Mouse (Mus musculus) frontal cortex, adult (tissue): ENCODE data around the gene Il1rap.
A peak's percentile ranks its signal among the peaks of the same experiment; 100 is the strongest.

Source experiments
- ATAC-seq: cut with Nextera tagmentation; 2 replicates; pipeline ENCODE4 v1.9.2; 2017; ENCODE audit warnings: mild to moderate bottlenecking, moderate library complexity, mixed read lengths; ENCODE audit not compliant: low TSS enrichment

The Il1rap gene

DNA sequence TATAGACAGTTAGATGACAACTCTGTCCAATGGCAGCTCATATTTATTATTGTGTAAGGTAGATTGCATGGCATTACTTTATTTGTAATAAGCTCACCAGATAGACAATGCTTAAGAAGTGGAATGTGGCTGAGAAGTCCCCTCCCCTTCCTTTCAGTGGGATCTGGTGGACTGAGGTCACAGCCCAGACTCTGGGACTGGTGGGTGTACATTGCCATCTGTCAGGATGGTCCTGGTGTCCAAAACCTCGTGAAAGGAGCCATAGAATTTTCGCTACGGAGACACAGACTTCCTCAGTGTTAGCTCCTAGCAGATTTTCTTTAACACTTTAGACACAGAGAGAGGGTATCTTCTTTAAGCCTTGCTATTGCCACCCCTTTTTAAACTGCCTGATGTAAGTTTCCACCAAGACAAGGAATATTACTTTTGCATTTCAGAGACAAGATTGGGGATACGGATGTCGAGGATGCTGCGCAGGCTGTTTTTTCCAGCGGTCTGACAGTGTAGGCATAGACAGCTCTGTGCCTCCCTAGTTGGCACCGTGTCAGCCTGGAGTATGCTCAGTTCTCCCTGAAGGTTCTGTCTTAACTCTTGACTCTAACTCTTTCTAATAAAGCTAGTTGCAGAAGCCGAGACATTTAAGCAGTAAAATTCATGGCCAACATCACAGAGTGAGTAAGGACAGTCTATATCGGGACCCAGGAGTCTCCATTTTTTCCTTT, 31.2 kb downstream of the Il1rap start:
- peak; percentile 86 for ATAC-seq

- ATAC-seq: no peak
Measured at GRCm38 (mm10) chr16:26623141-26623540, 41.6 kb downstream of the Il1rap start.

DNA sequence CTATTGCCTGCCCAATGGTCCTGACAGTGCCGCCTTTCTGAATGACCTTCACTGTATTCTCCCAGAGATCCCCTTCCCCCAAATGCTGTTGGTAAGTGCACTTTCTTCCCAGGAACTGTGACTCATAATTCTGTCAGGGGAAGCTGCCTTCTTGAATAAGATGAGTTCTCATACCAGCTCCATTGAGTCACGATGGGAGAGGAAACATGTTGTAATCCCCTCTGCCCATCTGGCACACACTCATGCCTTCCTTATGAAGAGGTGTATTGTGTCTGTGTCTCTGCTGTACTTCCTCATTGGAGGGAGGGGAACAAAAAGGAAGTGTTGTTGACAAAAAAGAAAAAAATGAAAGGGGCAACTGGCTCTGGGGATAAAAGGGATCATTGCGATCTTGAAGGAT, 44.6 kb downstream of the Il1rap start:
- no peak for ATAC-seq

- ATAC-seq: peak; percentile 72
Measured at GRCm38 (mm10) chr16:26634800-26635199, 53.3 kb downstream of the Il1rap start.

GRCm38 (mm10) chr16:26643077-26643476, 61.6 kb downstream of the Il1rap start:
- no peak for ATAC-seq

- no peak for ATAC-seq
Measured at GRCm38 (mm10) chr16:26646066-26646465, 64.6 kb downstream of the Il1rap start.

GRCm38 (mm10) chr16:26647036-26647435, 65.5 kb downstream of the Il1rap start:
- peak; percentile 83 for ATAC-seq

- ATAC-seq: peak; percentile 74
Measured at GRCm38 (mm10) chr16:26662722-26663436, 81.4 kb downstream of the Il1rap start.

DNA sequence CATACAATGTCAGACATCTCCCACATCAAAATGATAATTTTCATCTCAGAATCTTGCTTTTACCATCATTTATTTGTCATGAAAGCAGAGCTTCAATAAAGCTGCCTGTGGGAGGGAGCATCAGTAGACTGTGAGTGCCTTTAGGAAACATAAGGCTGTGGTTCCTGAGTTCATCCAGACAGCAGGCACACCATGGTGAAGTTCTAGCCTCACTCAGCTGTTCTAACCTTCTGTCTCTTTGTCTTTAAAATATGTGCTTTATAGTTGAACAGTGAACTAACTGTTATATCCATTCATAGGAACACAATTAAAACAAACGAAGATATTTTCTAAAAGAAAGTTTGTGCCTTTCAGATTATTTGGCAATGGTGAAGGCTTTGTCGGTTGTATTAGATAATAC, 84.9 kb downstream of the Il1rap start:
- 0 out of 2 replicates have a peak, but pooled peaks have one; percentile 31 for ATAC-seq

GRCm38 (mm10) chr16:26669081-26669480, 87.6 kb downstream of the Il1rap start:
- no peak for ATAC-seq

- ATAC-seq: no peak
Measured at GRCm38 (mm10) chr16:26680381-26680780, 98.9 kb downstream of the Il1rap start.

DNA sequence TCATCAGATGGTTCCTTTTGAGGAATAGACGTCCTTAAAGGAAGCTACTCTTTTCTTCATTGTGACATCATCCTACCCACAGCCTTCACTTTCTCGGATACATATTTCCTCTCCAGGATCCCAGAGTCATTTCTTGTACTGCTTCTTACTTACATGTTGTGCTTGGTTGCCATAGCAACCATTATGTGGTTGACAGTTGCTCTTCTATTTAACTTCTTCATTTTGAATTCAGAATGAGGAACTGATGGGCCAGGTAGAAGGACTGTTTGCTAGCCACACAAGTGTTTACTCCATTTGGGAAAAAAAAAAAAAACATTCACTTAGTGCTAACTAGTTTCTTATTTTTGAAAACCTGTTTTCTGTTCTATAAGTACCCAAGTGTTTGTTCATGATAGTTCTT, 108.3 kb downstream of the Il1rap start:
- no peak for ATAC-seq

DNA sequence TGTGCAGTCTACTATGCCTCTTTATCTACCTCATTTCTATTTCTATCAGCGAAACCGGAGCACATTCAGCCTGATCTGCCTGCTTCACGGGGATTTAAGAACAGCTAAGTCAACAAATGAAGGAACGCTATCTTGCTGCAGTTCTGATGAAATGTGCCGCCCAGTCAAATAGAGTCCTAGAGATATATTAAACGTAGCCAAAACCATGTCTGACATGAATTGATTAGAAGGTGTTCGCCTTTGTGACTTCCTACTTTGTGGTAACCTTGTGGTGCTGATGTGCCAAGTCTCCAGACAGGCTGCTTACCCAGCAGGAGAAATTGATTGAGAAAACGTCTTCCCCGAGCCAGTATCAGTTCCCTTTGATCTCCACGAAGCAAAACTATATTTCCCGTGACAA, 109.8 kb downstream of the Il1rap start:
- no peak for ATAC-seq

DNA sequence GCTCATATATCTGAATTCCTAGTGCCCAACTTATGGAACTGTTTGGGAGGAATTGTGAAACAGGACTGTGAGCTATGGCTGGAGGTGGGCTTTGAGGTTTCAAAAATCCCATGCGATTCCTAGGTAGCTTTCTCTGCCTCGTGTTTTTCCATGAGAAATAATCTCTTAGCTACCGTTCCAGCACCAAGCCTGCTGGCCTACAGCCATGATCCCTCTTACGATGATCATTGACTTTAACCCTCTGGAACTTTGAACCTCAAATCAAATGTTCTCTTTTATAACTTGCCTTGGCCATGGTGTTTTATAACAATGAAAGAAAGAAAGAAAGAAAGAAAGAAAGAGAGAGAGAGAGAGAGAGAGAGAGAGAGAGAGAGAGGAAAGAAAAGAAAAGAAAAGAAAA, 116.6 kb downstream of the Il1rap start:
- ATAC-seq: no peak

DNA sequence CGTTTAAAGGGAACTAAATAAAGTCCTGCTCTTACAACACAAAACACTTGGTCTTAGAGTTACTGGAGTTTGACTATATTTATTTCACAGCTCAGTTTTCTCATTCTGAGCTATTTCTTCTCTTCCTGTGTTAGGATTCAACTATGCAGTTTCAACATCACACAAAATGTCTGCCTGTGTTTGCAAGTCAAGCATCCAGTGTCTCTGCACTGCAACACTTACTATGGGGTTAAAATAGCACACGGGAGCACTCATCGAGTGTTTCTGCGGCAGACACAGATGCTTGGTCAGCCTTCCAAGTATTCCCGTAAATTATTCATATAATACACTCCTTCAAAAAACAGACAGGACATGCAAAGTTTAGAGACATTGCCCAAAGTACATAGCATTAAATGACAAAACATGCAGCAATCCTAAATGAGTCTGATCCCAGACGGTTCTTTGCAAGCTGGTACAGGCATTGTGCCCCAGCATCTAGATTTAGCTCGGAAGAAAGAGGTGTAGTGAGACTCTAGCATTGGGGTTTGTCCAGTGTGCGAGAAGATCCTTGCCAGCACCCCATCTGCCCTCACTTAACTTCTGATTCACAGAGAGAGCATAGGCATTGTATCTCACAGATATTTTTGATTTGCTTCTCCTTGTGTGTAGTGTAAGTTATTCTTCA, 119.1 kb downstream of the Il1rap start:
- peak; percentile 79 for ATAC-seq

DNA sequence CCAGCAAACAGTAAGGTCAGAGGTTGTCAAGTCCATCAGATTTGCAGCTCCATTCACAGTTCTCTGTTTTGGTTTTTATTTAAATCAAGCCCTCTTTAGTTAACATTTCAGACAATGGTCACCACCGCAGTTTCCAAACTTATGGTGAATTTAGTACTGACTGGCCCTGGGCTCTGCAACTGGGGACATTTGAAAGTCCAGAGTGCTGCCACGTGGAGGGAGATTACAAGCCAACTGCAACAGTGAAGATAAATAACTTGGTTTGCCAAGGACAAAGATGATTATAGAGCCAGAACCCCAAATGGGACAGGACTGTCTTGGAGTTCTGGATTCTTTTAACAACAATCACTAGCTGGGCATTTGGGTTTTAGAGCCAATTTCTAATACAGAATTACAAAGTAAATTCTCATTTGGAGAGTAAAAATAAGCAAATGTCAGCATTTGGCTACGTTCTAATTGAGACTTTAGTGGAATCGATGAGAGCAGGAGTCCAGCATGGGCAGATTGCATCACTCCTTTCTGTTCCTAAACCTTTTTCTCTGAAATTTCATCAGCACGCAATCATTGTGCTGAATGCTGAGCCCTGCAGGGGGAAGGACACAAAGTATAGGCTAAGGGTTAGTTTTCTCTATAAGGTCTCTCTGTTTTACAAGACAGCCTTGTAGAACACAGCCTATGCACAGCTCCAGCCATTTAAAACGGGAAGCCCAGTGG, 124.3 kb downstream of the Il1rap start:
- ATAC-seq: no peak

DNA sequence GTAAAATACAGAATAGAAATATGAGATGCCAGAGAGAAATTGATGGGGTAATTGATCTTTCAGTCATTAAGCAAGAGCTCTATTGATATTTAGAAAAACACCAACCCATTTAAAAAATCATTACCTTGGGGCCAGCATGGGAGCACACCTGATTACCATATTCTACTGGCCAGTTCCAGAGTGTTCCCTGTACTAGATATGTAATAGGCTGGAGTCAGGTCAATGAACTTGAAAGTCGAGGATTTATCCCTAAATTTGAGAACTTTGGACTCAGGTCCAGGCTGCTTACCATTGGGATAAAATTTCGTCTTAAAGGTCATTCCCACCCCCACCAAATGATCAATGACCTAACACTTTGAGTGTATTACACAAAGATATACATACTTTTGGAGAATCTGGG, 125.0 kb downstream of the Il1rap start:
- ATAC-seq: no peak

GRCm38 (mm10) chr16:26710922-26711321, 129.4 kb downstream of the Il1rap start:
- peak; percentile 75 for ATAC-seq

GRCm38 (mm10) chr16:26713538-26714316, 132.2 kb downstream of the Il1rap start:
- peak; percentile 45; the same call in 1 of the 2 replicates for ATAC-seq

DNA sequence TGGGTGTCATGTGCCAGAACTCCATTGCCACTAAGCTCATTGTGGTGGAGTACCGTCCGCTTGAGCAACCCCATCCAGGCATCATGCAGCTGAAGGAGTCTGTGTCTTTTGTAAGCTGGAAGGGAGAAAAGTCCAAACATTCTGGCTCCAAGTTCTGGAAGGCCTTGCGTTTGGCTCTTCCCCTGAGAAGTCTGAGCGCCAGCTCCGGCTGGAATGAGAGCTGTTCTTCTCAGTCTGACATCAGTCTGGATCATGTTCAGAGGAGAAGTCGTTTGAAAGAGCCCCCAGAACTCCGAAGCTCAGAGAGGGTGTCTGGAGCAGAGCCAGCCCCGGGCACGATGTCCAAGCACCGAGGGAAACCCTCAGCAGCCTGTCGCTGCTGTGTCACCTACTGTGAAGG, 141.0 kb downstream of the Il1rap start:
- peak; percentile 67; the same call in 1 of the 2 replicates for ATAC-seq
